Mouse (Mus musculus) midbrain, embryonic 14.5 days (tissue): ENCODE measurements around the gene Pkd1l2. TPM values are rescaled to one million over a fixed set of nuclear protein-coding genes. Genes with fewer than 3 reads are reported as not detected.

Experiments
- ATAC-seq: fragments of 200-750 bp; cut with Nextera tagmentation; 2 replicates; pipeline ENCODE4 v1.8.0; 2017; ENCODE audit warnings: moderate number of reproducible peaks, moderate library complexity; ENCODE audit not compliant: low FRiP score, low TSS enrichment
- DNase-seq: peaks from one replicate; pipeline ENCODE4 v3.0.0-alpha.2; 2015
- H3K27ac ChIP-seq: fragments of 300-500 bp; sonication (generic); replicated peaks from 2 replicates; pipeline ENCODE4 v1.5.1; 2014; ENCODE audit warnings: mild to moderate bottlenecking, low read depth, low read length, moderate library complexity
- H3K27me3 ChIP-seq: fragments of 300-500 bp; sonication (generic); 2 replicates; pipeline ENCODE4 v1.6.1; 2014; ENCODE audit warnings: low read length, control low read depth, mixed read lengths; ENCODE audit not compliant: control insufficient read depth, insufficient read depth
- H3K36me3 ChIP-seq: fragments of 300-500 bp; sonication (generic); 2 replicates; pipeline ENCODE4 v1.6.1; 2014; ENCODE audit warnings: low read length, control low read depth; ENCODE audit not compliant: control insufficient read depth, insufficient read depth
- H3K4me1 ChIP-seq: fragments of 300-500 bp; sonication (generic); 2 replicates; pipeline ENCODE4 v1.6.1; 2014; ENCODE audit warnings: mild to moderate bottlenecking, antibody characterized with exemption, low read length, control low read depth; ENCODE audit not compliant: control insufficient read depth, insufficient read depth
- H3K4me2 ChIP-seq: fragments of 300-500 bp; sonication (generic); 2 replicates; pipeline ENCODE4 v1.6.1; 2014; ENCODE audit warnings: mild to moderate bottlenecking, low read length, moderate library complexity
- H3K4me3 ChIP-seq: fragments of 300-500 bp; sonication (generic); replicated peaks from 2 replicates; pipeline ENCODE4 v1.5.1; 2014; ENCODE audit warnings: low read depth, low read length
- H3K9ac ChIP-seq: fragments of 300-500 bp; sonication (generic); replicated peaks from 2 replicates; pipeline ENCODE4 v1.6.1; 2014; ENCODE audit warnings: mild to moderate bottlenecking, low read length, moderate library complexity
- H3K9me3 ChIP-seq: fragments of 300-500 bp; sonication (generic); 2 replicates; pipeline ENCODE4 v1.6.1; 2016; ENCODE audit warnings: low read length, control low read depth, mixed read lengths; ENCODE audit not compliant: control insufficient read depth
- WGBS: fragments of 180-500 bp; shearing (Covaris S2); extraction: QIAGEN DNeasy Blood & Tissue Kit; methylation state at CpG from one replicate; pipeline ENCODE4 v1.1.7; 2014; 5-methylcytosine and 5-hydroxymethylcytosine counted together
- polyA plus RNA-seq: library from polyadenylated mRNA; unstranded; fragments of >200 nt; fragmentation: Nextera tagmentation; extraction: Ambion mirVana; gene quantifications from 2 replicates; pipeline ENCODE4 v1.2.1, GENCODE M21; 2014

The Pkd1l2 gene
- polyA plus RNA-seq, 1 experiment from 2014 or later = 0.12 TPM

DNA sequence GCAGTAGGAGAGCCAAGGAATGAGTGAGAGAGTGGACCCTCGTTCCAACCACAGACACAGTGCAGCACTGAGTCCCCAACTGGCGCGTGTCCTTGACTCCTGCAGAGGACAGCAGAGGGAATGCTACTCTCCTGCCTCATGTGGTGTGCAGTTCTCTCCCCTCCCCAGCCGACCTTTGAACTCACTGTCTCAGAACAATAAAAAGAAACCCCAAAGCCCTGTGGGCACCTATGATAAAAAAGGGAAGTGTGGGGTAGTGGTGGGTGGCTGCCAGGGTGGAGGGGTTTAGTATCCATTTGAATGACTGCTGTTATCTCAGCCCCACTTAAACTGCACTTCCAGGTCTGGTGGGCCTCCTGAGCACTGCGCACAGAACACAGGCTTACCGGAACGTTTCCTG is 134.7 kb downstream of the Pkd1l2 start:
- no peak overlapping the region for H3K27ac ChIP-seq
- no peak overlapping the region for H3K9ac ChIP-seq
- no peaks in the 10 kb centered on the region for H3K9me3 ChIP-seq
- no peaks in the 10 kb centered on the region for H3K27me3 ChIP-seq
- ATAC-seq (no peak), DNase-seq (no peak)
- no peak overlapping the region for H3K4me3 ChIP-seq
- H3K36me3 ChIP-seq = 0 out of 2 replicates have a peak, but pooled peaks cover 6% of the 10 kb centered on the region
- WGBS = 95% methylated on average over 7 of the region's 7 CpGs
- H3K4me1 ChIP-seq = peaks cover 15% of the 10 kb centered on the region
- H3K4me2 ChIP-seq = no peak overlapping the region

GRCm38 (mm10) chr8:116946851-116947250 is 135.4 kb downstream of the Pkd1l2 start:
- DNase-seq = no peak
- H3K4me3 ChIP-seq = no peak overlapping the region
- H3K36me3 ChIP-seq = 0 out of 2 replicates have a peak, but pooled peaks cover 6% of the 10 kb centered on the region
- H3K9me3 ChIP-seq = no peaks in the 10 kb centered on the region
- no peaks in the 10 kb centered on the region for H3K27me3 ChIP-seq
- no peak overlapping the region for H3K27ac ChIP-seq
- H3K9ac ChIP-seq = no peak overlapping the region
- peaks cover 15% of the 10 kb centered on the region for H3K4me1 ChIP-seq
- WGBS = 93% methylated on average over 6 of the region's 6 CpGs
- no peak for ATAC-seq
- no peak overlapping the region for H3K4me2 ChIP-seq

DNA sequence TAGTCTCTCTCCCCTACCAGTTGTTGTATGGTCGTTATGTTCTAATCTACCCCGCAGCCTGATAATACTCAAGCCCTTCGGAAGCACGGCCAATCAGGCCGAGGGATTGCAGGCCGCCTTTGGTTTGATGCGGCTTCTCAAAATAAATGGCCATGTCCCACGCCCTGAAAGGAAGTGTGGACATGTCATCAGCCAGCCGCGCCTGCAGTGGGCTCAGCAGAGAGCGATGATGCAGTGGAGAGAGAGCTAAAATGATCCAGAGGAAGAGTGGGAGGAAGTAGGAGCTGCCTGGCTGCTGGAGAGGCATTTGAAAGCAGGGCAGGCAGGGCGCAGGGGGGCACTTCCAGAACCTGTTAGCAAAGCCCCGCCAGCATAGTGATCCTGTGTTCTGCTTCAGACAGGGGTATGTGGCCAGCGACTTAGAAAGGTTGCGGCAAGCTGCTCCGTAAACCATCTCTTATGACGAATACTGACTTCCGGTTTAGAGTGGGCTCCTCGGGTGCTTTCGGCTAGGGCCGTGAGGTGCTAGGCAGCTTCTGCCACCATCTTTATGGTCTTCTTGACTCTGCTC is 135.9 kb downstream of the Pkd1l2 start:
- Histone ChIP-seq H3K27me3 (no peaks in the 10 kb centered on the region), H3K9ac (no peak overlapping the region), H3K4me2 (no peak overlapping the region), H3K9me3 (no peaks in the 10 kb centered on the region), H3K4me3 (no peak overlapping the region), H3K36me3 (0 out of 2 replicates have a peak, but pooled peaks cover 6% of the 10 kb centered on the region), H3K4me1 (peaks cover 15% of the 10 kb centered on the region), H3K27ac (no peak overlapping the region)
- DNase-seq (no peak), ATAC-seq (no peak)
- WGBS = 89% methylated on average over 21 of the region's 21 CpGs

Other genes with a start within 250 kb of the Pkd1l2 start
- gene Cmc2, start 161.0 kb downstream of the Pkd1l2 start, polyA plus RNA-seq = 26.2 and 30.5 TPM in 2 replicates
- 7.0 and 11.8 TPM in 2 replicates for gene Cenpn, start 160.7 kb downstream of the Pkd1l2 start, polyA plus RNA-seq
- gene Atmin, start 139.1 kb downstream of the Pkd1l2 start, polyA plus RNA-seq = 21.2 and 26.3 TPM in 2 replicates
- 5.6 and 6.3 TPM in 2 replicates for gene 1700030J22Rik, start 103.5 kb downstream of the Pkd1l2 start, polyA plus RNA-seq
- gene Gcsh, start 88.9 kb downstream of the Pkd1l2 start, polyA plus RNA-seq = 82.2 and 87.5 TPM in 2 replicates
- 0.18 TPM in 1 of 2 replicates, not detected in the other for gene Bco1, start 13.4 kb upstream of the Pkd1l2 start, polyA plus RNA-seq
- 4.9 and 7.1 TPM in 2 replicates for gene Gan, start 75.7 kb upstream of the Pkd1l2 start, polyA plus RNA-seq
- gene Cmip, start 174.6 kb upstream of the Pkd1l2 start, polyA plus RNA-seq = 106 and 128 TPM in 2 replicates